31 mouse cellular contexts compared by ENCODE assay signal in genomic region chr15:83884291-83884690, GRCm38 (mm10).
DNase-seq lines count a peak whose midpoint lies in the region; ATAC-seq and TF ChIP-seq lines count a peak whose summit lies in the region.
"Had no signal": no experiment of that assay in that cellular context is flagged by ENCODE, and none has a peak within 500 bp of the region (broad histone marks: within the 10 kb centered on the region; RNA-seq: fewer than 3 reads in every experiment).

No protein-coding gene starts in this region.

- peaks cover 7% of the 10 kb centered on the region for H3K4me1 ChIP-seq in forebrain, embryonic 15.5 days
- H3K4me1 ChIP-seq in forebrain, embryonic 12.5 days = no peaks in the 10 kb centered on the region
- peaks cover 11% of the 10 kb centered on the region for H3K4me1 ChIP-seq in forebrain, embryonic 16.5 days (replicated peaks; ENCODE audit: control insufficient read depth, insufficient read depth, low read length)
- H3K4me1 ChIP-seq: embryonic facial prominence, embryonic 15.5 days; heart, embryonic 10.5 days; heart, embryonic 15.5 days; kidney, embryonic 15.5 days; limb, embryonic 12.5 days; liver, embryonic 15.5 days; midbrain, embryonic 15.5 days had no signal

- ATAC-seq in forebrain, embryonic 15.5 days (replicated peaks) = peak; percentile 71
- no peak for ATAC-seq in forebrain, embryonic 12.5 days (ENCODE audit: low FRiP score)
- peak; percentile 77 for ATAC-seq in forebrain, embryonic 16.5 days
- ATAC-seq: CD4-positive, CD25-positive, alpha-beta regulatory T cell, adult 4 months; inflammation-experienced regulatory T-cells, adult 6 months; midbrain, embryonic 15.5 days had no signal

- WGBS in forebrain, embryonic 15.5 days = 57% methylated on average over 9 of the region's 9 CpGs
- 83% methylated on average over 9 of the region's 9 CpGs for WGBS in forebrain, embryonic 12.5 days
- WGBS in forebrain, embryonic 16.5 days = 60% methylated on average over 9 of the region's 9 CpGs

- H3K4me2 ChIP-seq in forebrain, embryonic 15.5 days (replicated peaks) = no peak overlapping the region
- H3K4me2 ChIP-seq in forebrain, embryonic 12.5 days = no peak overlapping the region
- H3K4me2 ChIP-seq in forebrain, embryonic 16.5 days (ENCODE audit: low read length) = no peak overlapping the region
- H3K4me2 ChIP-seq: embryonic facial prominence, embryonic 15.5 days; heart, embryonic 15.5 days; hindbrain, embryonic 14.5 days; kidney, embryonic 15.5 days; limb, embryonic 12.5 days; liver, embryonic 15.5 days; lung, embryonic 14.5 days; midbrain, embryonic 15.5 days; neural tube, embryonic 12.5 days had no signal

- H3K27me3 ChIP-seq in forebrain, embryonic 15.5 days = no peaks in the 10 kb centered on the region
- H3K27me3 ChIP-seq in forebrain, embryonic 12.5 days = no peaks in the 10 kb centered on the region; the same call in 1 of the 2 replicates
- H3K27me3 ChIP-seq in forebrain, embryonic 16.5 days (replicated peaks; ENCODE audit: control insufficient read depth, insufficient read depth, low read length) = no peaks in the 10 kb centered on the region
- H3K27me3 ChIP-seq: embryonic facial prominence, embryonic 15.5 days; heart, embryonic 15.5 days; kidney, embryonic 15.5 days; liver, embryonic 15.5 days; midbrain, embryonic 15.5 days; neural tube, embryonic 12.5 days had no signal

- H3K4me3 ChIP-seq in forebrain, embryonic 15.5 days = no peak overlapping the region
- H3K4me3 ChIP-seq in forebrain, embryonic 12.5 days (replicated peaks) = no peak overlapping the region
- H3K4me3 ChIP-seq in forebrain, embryonic 16.5 days (replicated peaks; ENCODE audit: low read length) = no peak overlapping the region
- H3K4me3 ChIP-seq: embryonic facial prominence, embryonic 10.5 days; embryonic facial prominence, embryonic 15.5 days; heart, embryonic 10.5 days; heart, embryonic 15.5 days; kidney, embryonic 15.5 days; limb, embryonic 12.5 days; liver, embryonic 15.5 days; midbrain, embryonic 10.5 days; midbrain, embryonic 15.5 days; neural tube, embryonic 12.5 days had no signal

- H3K27ac ChIP-seq in forebrain, embryonic 15.5 days (replicated peaks) = peak overlapping the region; percentile 82
- H3K27ac ChIP-seq in forebrain, embryonic 12.5 days = no peak overlapping the region
- peak overlapping the region; percentile 81 for H3K27ac ChIP-seq in forebrain, embryonic 16.5 days (ENCODE audit: low read length)
- H3K27ac ChIP-seq: embryonic facial prominence, embryonic 10.5 days; embryonic facial prominence, embryonic 15.5 days; heart, embryonic 10.5 days; heart, embryonic 15.5 days; hindbrain, embryonic 14.5 days; kidney, embryonic 15.5 days; limb, embryonic 12.5 days; liver, embryonic 15.5 days; midbrain, embryonic 10.5 days; midbrain, embryonic 15.5 days; neural tube, embryonic 12.5 days had no signal

- no peak for TF ChIP-seq POLR2A in brain, embryonic 14.5 days (IDR thresholded peaks at IDR 0.05; ENCODE audit: borderline replicate concordance, extremely low read depth, insufficient read depth, insufficient read length, poor library complexity, severe bottlenecking)

- no peak for TF ChIP-seq CTCF in brain, embryonic 14.5 days (IDR thresholded peaks at IDR 0.05; ENCODE audit: borderline replicate concordance, extremely low read depth, insufficient read depth, insufficient read length)

- peak; percentile 78 for DNase-seq in brain, embryonic 14.5 days (ENCODE audit: low read depth)
- DNase-seq in layer of hippocampus, postnatal 14 days (ENCODE audit: low spot score in 2 of 2) = peak; percentile 32 to 56
- no peak for DNase-seq in retina, embryonic 14.5 days (ENCODE audit: low spot score)
- DNase-seq in spleen, adult 12 weeks (ENCODE audit: low spot score) = no peak
- DNase-seq: adrenal gland, postnatal 14 days; cerebellum, adult 18-20 months; cerebellum, postnatal 25 days; gastrocnemius, postnatal 25 days; heart, adult 11 months; heart, postnatal 36 days; kidney, adult 11 months; kidney, postnatal 25 days; lung, embryonic 14.5 days; lung, postnatal 14 days; thymus, postnatal 4 days had no signal

- H3K9me3 ChIP-seq in forebrain, embryonic 15.5 days = no peaks in the 10 kb centered on the region
- no peaks in the 10 kb centered on the region for H3K9me3 ChIP-seq in forebrain, embryonic 12.5 days
- H3K9me3 ChIP-seq in forebrain, embryonic 16.5 days (ENCODE audit: control insufficient read depth, low read length) = no peaks in the 10 kb centered on the region
- H3K9me3 ChIP-seq: embryonic facial prominence, embryonic 10.5 days; embryonic facial prominence, embryonic 15.5 days; heart, embryonic 10.5 days; heart, embryonic 15.5 days; kidney, embryonic 15.5 days; limb, embryonic 12.5 days; liver, embryonic 15.5 days; midbrain, embryonic 10.5 days; midbrain, embryonic 15.5 days; neural tube, embryonic 12.5 days had no signal

- no peak overlapping the region for H3K9ac ChIP-seq in forebrain, embryonic 15.5 days (replicated peaks)
- no peak overlapping the region for H3K9ac ChIP-seq in forebrain, embryonic 12.5 days
- no peak overlapping the region for H3K9ac ChIP-seq in forebrain, embryonic 16.5 days (replicated peaks; ENCODE audit: low read depth, low read length)
- H3K9ac ChIP-seq: embryonic facial prominence, embryonic 15.5 days; heart, embryonic 15.5 days; hindbrain, embryonic 14.5 days; kidney, embryonic 15.5 days; limb, embryonic 12.5 days; liver, embryonic 15.5 days; lung, embryonic 14.5 days; midbrain, embryonic 15.5 days; neural tube, embryonic 12.5 days had no signal

- no peaks in the 10 kb centered on the region for H3K36me3 ChIP-seq in forebrain, embryonic 15.5 days
- H3K36me3 ChIP-seq in forebrain, embryonic 12.5 days (replicated peaks) = no peaks in the 10 kb centered on the region
- H3K36me3 ChIP-seq in forebrain, embryonic 16.5 days (ENCODE audit: control insufficient read depth, insufficient read depth) = no peaks in the 10 kb centered on the region
- H3K36me3 ChIP-seq: embryonic facial prominence, embryonic 10.5 days; embryonic facial prominence, embryonic 15.5 days; heart, embryonic 10.5 days; heart, embryonic 15.5 days; kidney, embryonic 15.5 days; limb, embryonic 12.5 days; liver, embryonic 15.5 days; midbrain, embryonic 10.5 days; midbrain, embryonic 15.5 days; neural tube, embryonic 12.5 days had no signal

Comparison
In these comparisons a context has a peak if more than half of its experiments do, and no peak if none do; other contexts are left out.
1. DNase-seq: peak in brain, embryonic 14.5 days (single experiment) and layer of hippocampus, postnatal 14 days (2 of 2); none in retina, embryonic 14.5 days (single experiment) and spleen, adult 12 weeks (single experiment).